Mouse (Mus musculus) lung, adult 2 months (tissue): ENCODE results near the gene Cpd.

Experiments
- CTCF ChIP-seq: fragments of 200-500 bp; IDR thresholded peaks from 2 replicates; pipeline ENCODE4 v1.5.1; 2011; ENCODE audit warnings: mild to moderate bottlenecking, low read length, control low read depth; ENCODE audit not compliant: insufficient read depth
- POLR2A ChIP-seq: fragments of 200-500 bp; IDR thresholded peaks from 2 replicates; pipeline ENCODE4 v1.6.1; 2011; ENCODE audit warnings: low read depth, mild to moderate bottlenecking, control low read depth, low read length, borderline replicate concordance; ENCODE audit errors: extremely low read depth

- TF ChIP-seq CTCF (no peak), POLR2A (no peak)
These were observed 37.6 kb upstream of the Cpd start for GRCm38 (mm10) chr11:76884451-76884850.
